Mouse (Mus musculus) bone marrow macrophage, adult 2 months (primary cell): Measurements from ENCODE around the gene Atp5d. TPM values are rescaled to one million over a fixed set of nuclear protein-coding genes. Genes with fewer than 3 reads are reported as not detected.
A peak's percentile ranks its signal among the peaks of the same experiment; 100 is the strongest.

Source experiments
- H3K27ac ChIP-seq: 2 replicates; pipeline ENCODE4 v1.5.1; 2012; ENCODE audit warnings: low read depth, low read length; ENCODE audit not compliant: insufficient read depth
- H3K4me1 ChIP-seq: 2 replicates; pipeline ENCODE4 v1.6.1; 2012; ENCODE audit warnings: low read length; ENCODE audit not compliant: control insufficient read depth, insufficient read depth
- H3K4me3 ChIP-seq: 2 replicates; pipeline ENCODE4 v1.5.1; 2012; ENCODE audit warnings: mild to moderate bottlenecking, low read length, moderate library complexity; ENCODE audit not compliant: insufficient read depth
- CTCF ChIP-seq: IDR thresholded peaks from 2 replicates; pipeline ENCODE4 v1.5.1; 2012; ENCODE audit warnings: low read depth, mild to moderate bottlenecking, low read length, moderate library complexity
- POLR2A ChIP-seq: IDR thresholded peaks from 2 replicates; pipeline ENCODE4 v1.6.1; 2012; ENCODE audit warnings: mild to moderate bottlenecking, low read depth, low read length, borderline replicate concordance
- polyA plus RNA-seq: library from polyadenylated mRNA; stranded (reverse); fragments of >200 nt; gene quantifications from 2 replicates; pipeline ENCODE4 v1.2.4, GENCODE M21; 2012; ENCODE audit not compliant: missing spikeins, insufficient read depth, insufficient read length

Gene Atp5d
- polyA plus RNA-seq, 1 experiment, result 198 TPM

GRCm38 (mm10) chr10:80131316-80131951 lies 7.0 kb upstream of the Atp5d start:
- no peak overlapping the region for H3K27ac ChIP-seq
- no peak overlapping the region for H3K4me3 ChIP-seq
- TF ChIP-seq CTCF (no peak), POLR2A (no peak)
- H3K4me1 ChIP-seq, result peaks cover 2% of the 10 kb centered on the region; the same call in 1 of the 2 replicates

DNA sequence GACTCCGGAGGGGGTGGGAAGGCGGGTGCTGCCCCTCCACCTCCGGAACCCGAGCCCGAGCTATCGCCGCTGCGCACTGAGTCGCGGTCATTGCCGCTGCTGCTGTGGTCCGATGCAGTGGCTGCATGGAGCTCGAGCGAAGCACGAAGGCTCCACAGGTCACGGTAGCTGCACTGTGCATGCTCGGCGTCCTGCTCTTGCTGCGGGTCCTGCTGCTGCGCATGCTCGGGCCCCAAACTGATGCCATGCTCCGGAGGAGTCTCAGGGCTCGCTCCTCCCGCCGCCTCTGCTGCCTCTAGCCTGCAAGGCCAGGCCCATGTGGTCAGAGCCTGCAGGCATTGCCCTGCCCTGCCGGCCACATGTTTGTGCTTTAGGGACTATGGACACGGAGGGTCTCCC lies 6.5 kb upstream of the Atp5d start:
- H3K4me3 ChIP-seq, result no peak overlapping the region
- H3K4me1 ChIP-seq, result peaks cover 2% of the 10 kb centered on the region; the same call in 1 of the 2 replicates
- no peak overlapping the region for H3K27ac ChIP-seq
- TF ChIP-seq POLR2A (no peak), CTCF (no peak)

GRCm38 (mm10) chr10:80133226-80133849 lies 5.1 kb upstream of the Atp5d start:
- H3K4me3 ChIP-seq, result no peak overlapping the region
- no peak overlapping the region for H3K27ac ChIP-seq
- H3K4me1 ChIP-seq, result peaks cover 2% of the 10 kb centered on the region; the same call in 1 of the 2 replicates
- no peak for TF ChIP-seq CTCF
- TF ChIP-seq POLR2A, result no peak

GRCm38 (mm10) chr10:80134421-80134820 lies 4.0 kb upstream of the Atp5d start:
- Histone ChIP-seq H3K4me1 (peaks cover 2% of the 10 kb centered on the region; the same call in 1 of the 2 replicates), H3K4me3 (no peak overlapping the region), H3K27ac (no peak overlapping the region)
- TF ChIP-seq POLR2A, result no peak
- TF ChIP-seq CTCF, result no peak

GRCm38 (mm10) chr10:80135161-80135560 lies 3.3 kb upstream of the Atp5d start:
- no peak for TF ChIP-seq CTCF
- TF ChIP-seq POLR2A, result no peak
- Histone ChIP-seq H3K27ac (no peak overlapping the region), H3K4me1 (peaks cover 2% of the 10 kb centered on the region; the same call in 1 of the 2 replicates), H3K4me3 (no peak overlapping the region)

- Histone ChIP-seq H3K4me3 (no peak overlapping the region), H3K4me1 (peaks cover 2% of the 10 kb centered on the region; the same call in 1 of the 2 replicates), H3K27ac (no peak overlapping the region)
- TF ChIP-seq CTCF (no peak), POLR2A (no peak)
Measured at GRCm38 (mm10) chr10:80135641-80136040, 2.8 kb upstream of the Atp5d start.

- no peak overlapping the region for H3K4me3 ChIP-seq
- no peak overlapping the region for H3K27ac ChIP-seq
- TF ChIP-seq CTCF, result no peak
- H3K4me1 ChIP-seq, result peaks cover 6% of the 10 kb centered on the region
Measured at GRCm38 (mm10) chr10:80136179-80136951, 2.1 kb upstream of the Atp5d start.

DNA sequence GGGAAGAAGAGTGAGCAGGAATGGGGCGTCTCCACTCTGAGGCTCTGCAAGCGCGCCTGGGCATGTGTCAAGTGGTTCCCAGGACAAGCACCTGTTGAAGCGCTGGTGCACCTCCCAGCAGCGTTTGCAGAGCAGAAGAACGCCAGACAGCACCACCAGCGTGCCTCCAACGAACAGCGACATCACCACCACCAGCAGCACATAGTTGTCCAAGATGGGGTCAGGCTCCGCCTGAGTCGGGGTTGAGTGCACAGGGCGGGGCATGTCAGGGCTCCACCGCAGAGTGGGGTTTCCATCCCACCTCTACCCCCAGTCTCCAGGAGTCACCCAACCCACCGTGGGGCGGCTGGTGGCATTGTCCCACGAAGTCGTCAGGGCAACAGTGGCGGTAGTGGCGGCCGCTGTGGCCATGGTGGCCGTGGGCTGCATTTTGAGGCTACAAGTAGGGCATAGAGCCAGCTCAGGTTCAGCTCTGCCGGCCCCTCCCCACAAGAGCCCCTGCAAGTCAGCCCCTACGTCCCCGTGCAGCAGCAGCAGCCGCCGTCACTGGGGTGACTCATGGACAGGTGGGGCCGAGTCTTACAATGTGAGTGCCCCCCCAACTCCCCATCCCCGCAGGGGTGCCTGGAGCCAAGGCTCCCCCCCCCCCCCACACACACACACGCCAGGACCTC lies 1.3 kb upstream of the Atp5d start:
- TF ChIP-seq POLR2A (no peak), CTCF (no peak)
- Histone ChIP-seq H3K4me1 (peaks cover 6% of the 10 kb centered on the region), H3K4me3 (no peak overlapping the region)

GRCm38 (mm10) chr10:80137626-80138552 lies 543 bp upstream of the Atp5d start:
- TF ChIP-seq CTCF (no peak), POLR2A (no peak)
- Histone ChIP-seq H3K27ac (no peak overlapping the region), H3K4me1 (peaks cover 6% of the 10 kb centered on the region), H3K4me3 (peak overlapping the region; percentile 60)

More for the DNA sequence above, 1.3 kb upstream of the Atp5d start:
- H3K27ac ChIP-seq, result no peak overlapping the region
